Mouse (Mus musculus) brain, embryonic 14.5 days (tissue): ENCODE results near the gene Ugt1a6a.

Source experiments
- CTCF ChIP-seq: fragments of 200-500 bp; IDR thresholded peaks from 2 replicates; pipeline ENCODE4 v1.5.1; 2012; ENCODE audit warnings: inconsistent platforms, mild to moderate bottlenecking, moderate library complexity, borderline replicate concordance; ENCODE audit not compliant: insufficient read depth, insufficient read length; ENCODE audit errors: extremely low read depth
- POLR2A ChIP-seq: fragments of 200-500 bp; IDR thresholded peaks from 2 replicates; pipeline ENCODE4 v1.6.1; 2012; ENCODE audit warnings: mild to moderate bottlenecking, inconsistent platforms, borderline replicate concordance; ENCODE audit not compliant: poor library complexity, insufficient read depth, insufficient read length, severe bottlenecking; ENCODE audit errors: extremely low read depth

GRCm38 (mm10) chr1:88211812-88212211, 77.2 kb downstream of the Ugt1a6a start, which contains the start of gene Ugt1a1:
- TF ChIP-seq POLR2A (no peak), CTCF (no peak)
